Mouse (Mus musculus) retina, adult 2 months (tissue): ENCODE results near the gene Fndc10.
"Not testable (repeated sequence)": the region's sequence is repeated elsewhere in the genome, so short reads cannot be mapped to it uniquely, and the experiment has no call there.

ENCODE experiments used
- DNase-seq: peaks from one replicate; pipeline ENCODE4 v3.0.0-alpha.2; 2012; ENCODE audit warnings: low read depth, low spot score

The Fndc10 gene

DNA sequence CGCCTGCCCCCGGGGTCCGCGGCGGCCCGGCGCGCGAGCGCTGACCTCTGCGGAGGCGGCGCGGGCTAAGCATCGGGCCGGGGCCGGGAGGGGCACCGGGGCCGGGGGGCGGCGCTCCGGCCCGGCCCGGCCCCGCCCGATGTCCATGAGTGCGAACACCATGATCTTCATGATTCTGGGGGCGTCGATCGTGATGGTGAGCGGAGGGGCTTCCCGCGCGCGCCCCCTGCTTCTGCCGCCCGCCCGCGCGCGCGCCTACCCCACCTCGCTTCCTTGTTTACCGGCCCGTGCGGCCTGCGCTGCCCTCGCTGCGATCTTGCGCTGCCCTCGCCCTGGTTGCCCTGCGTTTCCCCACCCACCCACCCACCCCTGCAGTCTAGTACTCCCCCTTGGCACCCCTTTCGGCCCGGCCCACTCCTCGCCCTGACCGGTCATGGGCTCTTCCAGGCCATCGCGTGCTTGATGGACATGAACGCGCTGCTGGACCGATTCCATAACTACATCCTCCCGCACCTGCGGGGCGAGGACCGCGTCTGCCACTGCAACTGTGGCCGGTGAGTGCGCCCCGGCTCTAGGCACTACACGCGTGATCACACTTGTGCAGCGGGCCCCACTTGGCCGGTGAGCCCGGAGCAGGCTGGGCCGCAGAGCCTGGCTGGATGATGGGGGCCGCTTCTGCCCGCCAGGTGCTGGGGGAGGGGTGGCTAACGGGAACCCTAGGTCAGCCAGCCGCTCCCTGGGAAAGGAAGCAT, 41.0 kb downstream of the Fndc10 start:
- no peak for DNase-seq

- DNase-seq = no peak
Observed at GRCm38 (mm10) chr4:155735788-155736187, 41.6 kb downstream of the Fndc10 start.

DNA sequence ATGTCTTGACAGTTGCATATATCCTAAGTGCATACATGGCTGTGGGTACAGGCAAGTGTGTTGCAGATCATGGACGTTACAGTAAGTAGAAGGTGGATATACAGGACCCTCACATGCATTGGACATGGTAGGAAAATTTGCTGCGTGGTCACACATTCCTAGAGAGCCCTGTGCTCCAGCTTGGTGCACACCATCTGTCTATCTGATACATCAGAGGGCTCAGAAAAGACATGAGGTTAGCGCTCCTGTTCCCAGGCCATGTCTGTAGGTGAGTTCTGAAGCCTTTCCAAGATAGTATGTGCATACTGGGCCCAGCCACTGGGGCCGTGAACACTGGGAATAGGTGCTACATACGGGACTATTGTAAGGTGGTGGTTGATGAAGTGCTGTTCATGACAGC, 42.3 kb downstream of the Fndc10 start:
- DNase-seq = no peak

GRCm38 (mm10) chr4:155738262-155738661, 44.1 kb downstream of the Fndc10 start:
- DNase-seq = no peak

DNA sequence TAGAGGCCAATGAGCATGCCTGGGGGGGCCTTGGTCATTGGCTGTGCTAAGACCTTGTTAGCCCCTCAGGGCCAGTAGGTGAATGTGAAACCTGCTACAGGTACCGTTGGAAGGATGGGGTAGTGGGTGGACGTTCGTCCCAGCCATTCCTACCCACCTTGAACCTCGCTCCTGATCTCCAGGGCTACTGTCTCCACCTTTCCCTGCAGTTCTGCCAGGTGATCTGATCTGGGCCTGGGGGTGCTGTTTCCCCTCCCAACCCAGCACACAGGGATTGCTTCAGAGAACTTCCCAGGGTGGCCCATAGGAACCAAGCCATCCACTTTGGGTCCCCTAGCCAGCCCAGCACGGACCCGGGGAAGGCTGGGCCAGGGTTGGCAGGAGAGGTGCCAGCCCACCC, 45.0 kb downstream of the Fndc10 start:
- no peak for DNase-seq

GRCm38 (mm10) chr4:155739741-155740636, 45.8 kb downstream of the Fndc10 start:
- DNase-seq = no peak

GRCm38 (mm10) chr4:155740681-155741080, 46.5 kb downstream of the Fndc10 start:
- DNase-seq = not testable (repeated sequence)

DNA sequence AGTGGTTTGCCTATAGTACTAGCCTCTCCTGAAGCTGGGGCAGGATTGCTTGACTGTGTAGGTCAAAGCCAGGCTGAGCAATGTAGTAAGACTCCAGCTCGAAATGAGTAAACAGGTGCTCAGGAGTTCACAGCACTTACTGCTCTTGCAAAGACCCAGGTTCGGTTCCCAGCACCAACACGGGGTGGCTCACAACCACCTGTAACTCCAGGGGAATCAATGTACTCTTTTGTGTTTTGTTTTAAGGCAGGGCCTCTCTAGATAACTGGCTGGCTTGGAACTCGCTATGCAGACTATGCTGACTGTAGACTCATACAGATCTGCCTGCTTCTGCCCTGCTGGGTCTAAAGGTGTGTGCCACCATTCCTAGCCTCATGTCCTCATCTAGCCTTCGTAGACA, 48.5 kb downstream of the Fndc10 start:
- DNase-seq = no peak

DNA sequence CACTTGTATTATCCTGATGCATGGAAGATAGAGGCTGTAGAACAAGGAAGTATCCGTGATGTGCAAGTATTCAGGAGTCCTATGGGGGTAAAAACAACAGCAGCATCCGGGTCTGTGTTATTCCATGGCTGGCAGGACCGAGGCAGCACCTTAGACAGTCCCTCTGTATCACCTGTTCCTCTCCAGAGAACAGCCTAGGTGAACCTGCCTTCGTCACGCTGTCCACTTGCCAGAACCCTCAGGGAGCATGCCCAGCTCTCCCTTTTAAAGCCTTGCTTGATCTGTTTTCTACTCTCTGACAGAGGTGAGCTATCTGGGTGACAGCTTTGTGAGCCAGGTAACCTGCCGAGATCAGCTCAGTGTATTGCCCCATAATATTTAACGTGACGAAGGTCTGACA, 50.3 kb downstream of the Fndc10 start:
- DNase-seq = no peak

DNA sequence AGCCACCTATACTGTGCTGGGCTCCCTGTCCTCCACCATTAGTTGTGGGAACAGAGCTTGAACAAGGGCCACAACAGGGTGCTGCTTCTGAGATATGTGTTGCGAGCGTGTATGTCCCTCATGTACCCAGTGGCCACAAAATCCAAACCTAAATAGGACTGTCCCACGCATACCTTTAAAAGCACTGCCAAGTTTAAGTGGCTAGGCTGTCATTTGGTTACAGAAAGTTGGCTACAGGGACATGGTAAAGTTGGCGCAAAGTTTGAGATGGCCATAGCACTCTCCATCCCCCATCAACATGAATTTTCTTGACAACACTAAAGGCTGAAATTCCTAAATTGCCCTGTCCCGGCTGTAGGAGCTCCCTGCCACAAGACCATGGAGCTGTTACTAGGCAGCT, 51.0 kb downstream of the Fndc10 start:
- no peak for DNase-seq
